Mouse (Mus musculus) heart, postnatal 0 days (tissue): ENCODE results near the gene Fam32a. TPM values are rescaled to one million over a fixed set of nuclear protein-coding genes. Genes with fewer than 3 reads are reported as not detected.
A peak's percentile ranks its signal among the peaks of the same experiment; 100 is the strongest.

Experiments
- ATAC-seq: fragments of 200-750 bp; cut with Nextera tagmentation; 2 replicates; pipeline ENCODE4 v1.8.0; 2017; ENCODE audit warnings: low read depth, moderate number of reproducible peaks, moderate library complexity; ENCODE audit not compliant: insufficient read depth
- DNase-seq: peaks from one replicate; pipeline ENCODE4 v3.0.0-alpha.2; 2016; ENCODE audit warnings: low spot score
- H3K27ac ChIP-seq: fragments of 300-500 bp; sonication (generic); 2 replicates; pipeline ENCODE4 v1.5.1; 2014; ENCODE audit warnings: low read depth, mild to moderate bottlenecking
- H3K27me3 ChIP-seq: fragments of 300-500 bp; sonication (generic); 2 replicates; pipeline ENCODE4 v1.6.1; 2014; ENCODE audit warnings: low read length, mixed read lengths; ENCODE audit not compliant: control insufficient read depth, insufficient read depth
- H3K36me3 ChIP-seq: fragments of 300-500 bp; sonication (generic); replicated peaks from 2 replicates; pipeline ENCODE4 v1.6.1; 2014; ENCODE audit warnings: low read length, mixed read lengths; ENCODE audit not compliant: control insufficient read depth, insufficient read depth
- H3K4me1 ChIP-seq: fragments of 300-500 bp; sonication (generic); 2 replicates; pipeline ENCODE4 v1.6.1; 2014; ENCODE audit warnings: antibody characterized with exemption; ENCODE audit not compliant: control insufficient read depth, insufficient read depth
- H3K4me2 ChIP-seq: fragments of 300-500 bp; sonication (generic); 2 replicates; pipeline ENCODE4 v1.6.1; 2014; ENCODE audit warnings: low read depth, mild to moderate bottlenecking, low read length, moderate library complexity
- H3K4me3 ChIP-seq: fragments of 300-500 bp; sonication (generic); 2 replicates; pipeline ENCODE4 v1.5.1; 2014; ENCODE audit warnings: low read depth, low read length
- H3K9ac ChIP-seq: fragments of 300-500 bp; sonication (generic); replicated peaks from 2 replicates; pipeline ENCODE4 v1.6.1; 2014; ENCODE audit warnings: low read depth, low read length, mixed read lengths
- H3K9me3 ChIP-seq: fragments of 300-500 bp; sonication (generic); replicated peaks from 2 replicates; pipeline ENCODE4 v1.6.1; 2016; ENCODE audit warnings: low read length; ENCODE audit not compliant: control insufficient read depth
- CTCF ChIP-seq: IDR thresholded peaks from 2 replicates; pipeline ENCODE4 v1.5.1; 2016; ENCODE audit warnings: antibody characterized with exemption, control low read depth, low read depth
- EP300 ChIP-seq: IDR thresholded peaks from 2 replicates; pipeline ENCODE4 v1.6.1; 2016; ENCODE audit warnings: antibody characterized with exemption, low read depth
- WGBS: fragments of 180-500 bp; shearing (Covaris S2); extraction: QIAGEN DNeasy Blood & Tissue Kit; methylation state at CpG from one replicate; pipeline ENCODE4 v1.1.7; 2014; 5-methylcytosine and 5-hydroxymethylcytosine counted together
- polyA plus RNA-seq: library from polyadenylated mRNA; unstranded; fragments of >200 nt; fragmentation: Nextera tagmentation; extraction: Ambion mirVana; gene quantifications from 2 replicates; pipeline ENCODE4 v1.2.1, GENCODE M21; 2015
- total RNA-seq: library from RNA; depleted of rRNA; stranded (reverse); fragments of >200 nt; gene quantifications from 2 replicates; pipeline ENCODE4 v1.2.3, GENCODE M21; 2014; ENCODE audit warnings: low replicate concordance

Gene Fam32a
- total and polyA plus RNA-seq, 2 experiments from 2014 or later, result 32.0 to 45.4 TPM

DNA sequence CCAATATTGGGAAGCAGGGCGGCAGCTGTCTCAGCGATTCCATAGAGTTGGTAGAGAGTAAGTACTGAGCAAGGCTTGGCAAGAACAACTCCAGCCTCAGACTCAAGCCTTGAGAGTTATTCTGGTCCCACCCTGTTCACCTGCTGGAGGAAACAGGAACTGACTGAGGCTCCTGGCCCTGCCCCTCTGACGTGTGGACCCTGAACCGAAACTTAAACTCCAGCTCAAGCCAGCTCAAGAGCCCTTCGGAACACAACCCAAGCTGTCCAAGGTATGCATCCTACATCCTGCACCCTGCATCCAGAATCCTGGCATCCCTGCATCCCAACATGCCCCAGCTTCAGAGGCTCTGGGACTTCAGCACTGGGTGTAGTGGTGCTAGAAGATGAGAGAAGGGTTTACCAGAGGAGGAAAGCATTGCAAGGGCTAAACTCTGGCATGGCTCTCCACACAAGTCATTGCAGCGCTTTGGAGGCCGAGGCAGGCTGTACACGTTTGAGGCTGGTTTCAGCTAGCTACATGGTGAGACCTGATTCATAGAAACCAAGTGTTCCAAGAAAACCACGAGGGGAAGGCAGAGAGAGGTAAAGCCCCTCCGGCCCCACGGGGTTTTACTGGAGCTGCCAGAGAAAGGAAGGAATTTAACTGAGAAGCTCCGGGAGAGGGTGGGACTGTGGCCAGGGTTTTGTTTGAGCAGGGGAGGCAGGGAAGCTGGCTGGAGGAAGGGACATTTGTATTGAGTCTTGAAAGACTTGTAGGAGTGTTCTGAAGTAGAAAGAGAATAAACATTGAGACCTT is 29.9 kb upstream of the Fam32a start, which contains the start of gene Hsh2d:
Gene Hsh2d (plus strand): TSS at position 222 of the 798 bp plus-strand sequence.
- no peak for ATAC-seq
- H3K9me3 ChIP-seq, result no peaks in the 10 kb centered on the region
- no peaks in the 10 kb centered on the region for H3K36me3 ChIP-seq
- no peak within 1 kb of the TSS for H3K27ac ChIP-seq
- H3K27me3 ChIP-seq, result no peaks in the 10 kb centered on the region
- no peaks in the 10 kb centered on the region for H3K4me1 ChIP-seq
- H3K4me2 ChIP-seq, result no peak within 1 kb of the TSS
- WGBS, result 57% methylated on average over 12 of the region's 12 CpGs
- TF ChIP-seq EP300 (no peak), CTCF (no peak)
- DNase-seq, result no peak
- H3K9ac ChIP-seq, result no peak within 1 kb of the TSS
- peak within 1 kb of the TSS; percentile 5; the same call in 1 of the 2 replicates for H3K4me3 ChIP-seq

DNA sequence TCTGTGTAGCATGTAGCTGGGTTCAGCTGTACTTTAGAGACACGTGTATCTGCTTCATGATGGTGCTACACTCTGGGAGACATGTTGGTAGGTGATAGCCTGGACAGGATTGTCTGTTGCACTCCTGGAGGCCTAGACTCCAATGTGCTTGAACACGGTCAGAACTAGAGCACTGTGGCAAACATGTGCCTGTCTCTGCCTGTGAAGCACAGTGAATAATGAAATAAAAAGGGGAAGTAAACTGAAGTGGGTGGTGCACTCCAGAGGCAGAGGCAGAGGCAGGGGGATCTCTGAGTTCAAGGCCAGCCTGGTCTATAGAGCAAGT is 29.4 kb upstream of the Fam32a start:
- Histone ChIP-seq H3K4me1 (no peaks in the 10 kb centered on the region), H3K27ac (no peak overlapping the region), H3K9ac (no peak overlapping the region), H3K36me3 (no peaks in the 10 kb centered on the region), H3K4me2 (no peak overlapping the region), H3K27me3 (no peaks in the 10 kb centered on the region), H3K9me3 (no peaks in the 10 kb centered on the region), H3K4me3 (no peak overlapping the region; the same call in 1 of the 2 replicates)
- 72% methylated on average over 2 of the region's 2 CpGs for WGBS
- ATAC-seq (no peak), DNase-seq (no peak)
- no peak for TF ChIP-seq EP300
- TF ChIP-seq CTCF, result no peak

DNA sequence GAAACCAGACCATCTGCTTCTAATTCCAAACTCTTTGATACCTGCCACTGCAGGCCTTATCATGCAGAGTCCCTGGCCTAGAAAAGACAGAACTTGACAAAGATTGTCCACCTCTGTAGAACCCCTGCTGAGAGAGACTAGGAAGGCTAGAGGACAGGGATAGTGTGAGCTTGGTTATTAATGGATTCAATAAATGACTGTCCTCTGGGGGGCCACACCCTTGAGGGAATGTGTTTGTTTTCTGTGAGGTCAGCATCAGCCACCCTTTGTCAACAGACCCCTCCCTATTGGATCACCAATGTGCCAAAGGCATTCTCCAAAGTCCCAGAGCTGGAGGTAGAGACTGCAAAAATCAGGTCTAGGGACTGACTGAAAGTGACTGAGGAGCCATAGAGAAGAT is 27.5 kb upstream of the Fam32a start:
- no peaks in the 10 kb centered on the region for H3K36me3 ChIP-seq
- no peak overlapping the region for H3K4me2 ChIP-seq
- no peak overlapping the region for H3K4me3 ChIP-seq
- H3K9me3 ChIP-seq, result no peaks in the 10 kb centered on the region
- no peak overlapping the region for H3K9ac ChIP-seq
- no peak overlapping the region for H3K27ac ChIP-seq
- no peak for TF ChIP-seq CTCF
- TF ChIP-seq EP300, result no peak
- no peak for ATAC-seq
- no peaks in the 10 kb centered on the region for H3K4me1 ChIP-seq
- no peak for DNase-seq
- H3K27me3 ChIP-seq, result no peaks in the 10 kb centered on the region

DNA sequence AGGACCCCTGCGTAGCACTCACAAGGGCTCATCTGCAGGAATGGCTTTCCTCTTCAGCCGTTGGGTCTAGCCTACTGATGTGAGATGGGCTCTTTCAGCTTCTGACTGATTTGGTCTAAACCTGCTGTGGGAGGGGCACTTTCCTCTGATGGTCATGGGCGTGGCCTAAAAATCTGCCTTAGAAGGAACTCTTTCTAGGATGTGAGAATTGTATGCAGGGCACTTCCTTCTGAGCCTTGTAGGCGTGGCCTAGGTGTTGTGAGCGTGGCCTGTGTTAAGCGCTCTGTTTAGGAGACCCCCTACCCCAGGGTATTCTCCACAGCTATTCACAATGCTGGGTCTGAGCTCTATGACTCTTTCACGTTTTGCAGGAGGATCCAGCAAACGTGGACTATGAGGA is 21.5 kb upstream of the Fam32a start:
- no peaks in the 10 kb centered on the region for H3K4me1 ChIP-seq
- H3K4me3 ChIP-seq, result no peak overlapping the region
- peaks cover 10% of the 10 kb centered on the region for H3K9me3 ChIP-seq
- DNase-seq (no peak), ATAC-seq (no peak)
- H3K27me3 ChIP-seq, result no peaks in the 10 kb centered on the region
- TF ChIP-seq CTCF, result no peak
- TF ChIP-seq EP300, result no peak
- H3K36me3 ChIP-seq, result no peaks in the 10 kb centered on the region
- H3K4me2 ChIP-seq, result no peak overlapping the region
- no peak overlapping the region for H3K9ac ChIP-seq
- 56% methylated on average over 8 of the region's 8 CpGs for WGBS
- no peak overlapping the region for H3K27ac ChIP-seq

DNA sequence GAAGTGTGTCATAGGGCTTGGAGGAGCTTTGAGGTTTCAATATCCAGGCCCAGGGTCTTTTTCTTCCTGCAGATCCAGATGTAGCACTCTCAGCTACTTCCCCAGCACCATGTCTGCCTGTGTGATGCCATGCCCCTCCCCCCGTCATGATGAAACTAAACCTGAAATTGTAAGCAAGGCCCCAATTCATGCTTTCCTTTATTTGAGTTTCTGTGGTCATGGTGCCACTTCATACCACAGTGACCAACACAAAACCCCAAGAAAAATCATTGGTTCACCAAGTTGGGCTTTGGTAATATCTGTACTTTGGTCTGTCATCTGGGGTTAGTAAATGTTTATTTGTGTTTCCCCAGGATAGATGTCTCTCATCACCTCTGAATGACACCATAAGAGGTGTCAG is 10.9 kb upstream of the Fam32a start:
- DNase-seq (no peak), ATAC-seq (no peak)
- Histone ChIP-seq H3K27me3 (no peaks in the 10 kb centered on the region), H3K27ac (no peak overlapping the region), H3K9ac (no peak overlapping the region), H3K4me1 (no peaks in the 10 kb centered on the region), H3K9me3 (peaks cover 6% of the 10 kb centered on the region; the same call in 1 of the 2 replicates), H3K36me3 (no peaks in the 10 kb centered on the region), H3K4me2 (no peak overlapping the region), H3K4me3 (no peak overlapping the region)
- TF ChIP-seq CTCF, result no peak
- TF ChIP-seq EP300, result no peak
- 65% methylated on average over 1 of the region's 1 CpGs for WGBS

DNA sequence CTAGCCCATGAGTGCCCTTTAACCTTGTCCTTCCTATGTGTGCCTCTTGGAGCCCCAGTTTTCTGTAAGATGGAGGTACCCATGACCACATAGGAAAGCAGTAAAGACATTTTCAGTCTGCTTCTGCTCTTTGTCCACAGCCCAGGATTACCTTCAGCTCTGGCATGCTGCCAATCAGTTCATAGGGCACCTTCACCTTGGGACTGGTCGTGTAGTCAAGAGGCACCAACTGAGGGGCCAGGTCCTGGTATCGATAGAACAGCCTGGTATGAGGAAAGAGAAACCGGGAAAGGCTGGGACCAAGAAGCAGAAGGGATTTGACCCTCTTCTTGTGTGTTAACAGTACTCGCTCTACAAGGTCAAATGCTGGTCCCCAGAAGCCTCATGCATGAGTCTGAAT is 9.3 kb upstream of the Fam32a start:
- Histone ChIP-seq H3K4me1 (no peaks in the 10 kb centered on the region), H3K36me3 (no peaks in the 10 kb centered on the region), H3K9ac (no peak overlapping the region), H3K4me3 (no peak overlapping the region), H3K27ac (no peak overlapping the region), H3K27me3 (no peaks in the 10 kb centered on the region), H3K4me2 (no peak overlapping the region), H3K9me3 (no peaks in the 10 kb centered on the region)
- DNase-seq, result no peak
- no peak for ATAC-seq
- no peak for TF ChIP-seq EP300
- no peak for TF ChIP-seq CTCF
- WGBS, result 64% methylated on average over 4 of the region's 4 CpGs
